Mouse (Mus musculus): Measurements from ENCODE around the gene Mrps14. TPM values are rescaled to one million over a fixed set of nuclear protein-coding genes. Genes with fewer than 3 reads are reported as not detected.

Gene Mrps14
- polyA plus RNA-seq, 1 experiment from 2014 or later = 118 TPM

GRCm38 (mm10) chr1:160251388-160252007, 56.5 kb downstream of the Mrps14 start:
- Histone ChIP-seq H3K4me3 (ENCODE audit: low read depth, low read length) (no peak overlapping the region), H3K9me3 (ENCODE audit: control insufficient read depth, low read length) (no peaks in the 10 kb centered on the region), H3K36me3 (ENCODE audit: control insufficient read depth, insufficient read depth, low read length) (peaks cover 3% of the 10 kb centered on the region; the same call in 1 of the 2 replicates), H3K27ac (ENCODE audit: low read depth, low read length) (no peak overlapping the region), H3K27me3 (ENCODE audit: control insufficient read depth, insufficient read depth, low read length) (no peaks in the 10 kb centered on the region), H3K4me1 (ENCODE audit: control insufficient read depth, insufficient read depth, low read length) (no peaks in the 10 kb centered on the region), H3K9ac (replicated peaks; ENCODE audit: low read depth, low read length) (no peak overlapping the region), H3K4me2 (ENCODE audit: low read depth, low read length) (no peak overlapping the region)
- 81% methylated on average over 5 of the region's 5 CpGs for WGBS
- no peak for ATAC-seq (ENCODE audit: low read depth)

Other genes with a start within 250 kb of the Mrps14 start
- gene 4930523C07Rik, start 150.8 kb upstream of the Mrps14 start, polyA plus RNA-seq (2014; fragmentation: Nextera tagmentation; extraction: Ambion mirVana) = 1.4 and 3.3 TPM in 2 replicates
- 0.10 and 0.19 TPM in 2 replicates for gene Tnn, start 41.6 kb upstream of the Mrps14 start, polyA plus RNA-seq (2014; fragmentation: Nextera tagmentation; extraction: Ambion mirVana)
- 248 and 280 TPM in 2 replicates for gene Cacybp, start 17.7 kb downstream of the Mrps14 start, polyA plus RNA-seq (2014; fragmentation: Nextera tagmentation; extraction: Ambion mirVana)

Measured in neural tube, embryonic 14.5 days (tissue).